Mouse (Mus musculus): ENCODE data around the gene Marco.

The Marco gene

DNA sequence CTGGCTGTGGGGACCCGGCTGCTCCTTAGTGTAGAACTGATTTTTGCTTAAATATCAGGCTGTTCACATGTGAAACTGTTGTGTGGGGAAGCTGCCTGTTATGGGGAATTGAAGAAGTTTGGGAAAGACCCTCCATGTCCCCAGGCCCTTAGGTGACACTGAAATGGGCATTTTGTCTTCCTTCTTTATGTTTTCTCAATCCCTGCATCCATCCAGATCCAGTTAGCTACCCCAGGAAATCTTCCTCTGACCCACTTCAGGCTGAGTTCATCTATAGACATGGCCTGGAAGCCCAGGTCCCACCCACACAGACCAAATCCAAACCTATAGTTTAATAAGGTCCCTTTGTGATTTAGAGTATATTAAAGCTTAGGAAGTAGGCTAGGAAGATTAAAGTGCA, at the start of gene Marco:
Marco (minus strand) TSS at position 101 of the 400 bp plus-strand sequence.
- DNase-seq (ENCODE audit: low read depth, low spot score) = no peak

DNA sequence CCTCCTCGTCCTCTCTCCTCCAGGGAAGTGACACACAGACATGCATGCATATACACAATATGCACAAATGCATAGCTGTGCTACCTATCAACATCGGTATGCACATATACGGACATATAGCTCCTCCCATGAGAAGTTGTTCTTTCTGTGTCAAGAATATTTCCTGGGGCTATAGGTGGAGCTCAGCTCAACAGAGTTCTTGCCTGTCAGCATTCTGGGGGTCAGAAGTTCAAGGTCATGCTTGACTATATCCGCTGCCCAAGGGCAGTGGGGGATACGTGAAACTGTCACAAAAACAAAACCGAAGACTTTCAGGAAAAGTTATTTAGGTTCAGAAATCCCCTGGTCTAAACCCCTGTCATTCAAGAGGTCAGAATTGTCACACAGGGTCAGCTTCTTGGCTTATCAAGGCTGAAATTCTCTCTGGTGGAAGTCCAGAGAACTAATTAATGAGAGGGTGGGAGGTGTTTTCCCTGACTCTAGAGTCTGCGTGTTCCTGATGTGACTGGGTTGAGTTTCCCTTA, 34.7 kb upstream of the Marco start:
- no peak for DNase-seq (ENCODE audit: low read depth, low spot score)

- DNase-seq (ENCODE audit: low read depth, low spot score) = no peak
Measured at GRCm38 (mm10) chr1:120536998-120537397, 32.2 kb upstream of the Marco start.

DNA sequence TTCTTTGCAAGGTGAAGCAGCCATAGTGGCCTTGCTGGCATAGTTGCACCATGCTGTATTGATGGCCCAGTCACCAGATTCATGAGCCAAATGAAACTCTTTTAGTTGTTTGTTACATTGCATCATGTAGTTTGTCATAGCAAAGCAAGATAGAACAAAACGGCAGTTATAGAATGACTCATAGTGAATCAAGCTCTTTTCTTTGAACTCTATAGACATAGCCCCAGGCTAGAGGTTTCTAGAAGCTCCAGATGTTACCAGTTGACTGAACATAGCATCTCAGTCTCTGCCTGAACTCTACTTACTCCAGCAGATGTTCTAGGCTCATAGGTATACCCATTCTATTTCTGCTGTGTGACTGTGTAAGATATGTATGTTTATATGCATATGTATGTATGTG, 31.1 kb upstream of the Marco start:
- DNase-seq (ENCODE audit: low read depth, low spot score) = no peak

- DNase-seq (ENCODE audit: low read depth, low spot score) = no peak
Measured at GRCm38 (mm10) chr1:120532321-120532916, 27.6 kb upstream of the Marco start.

- no peak for DNase-seq (ENCODE audit: low read depth, low spot score)
Measured at GRCm38 (mm10) chr1:120531770-120532169, 26.9 kb upstream of the Marco start.

GRCm38 (mm10) chr1:120529881-120530280, 25.1 kb upstream of the Marco start:
- DNase-seq (ENCODE audit: low read depth, low spot score) = no peak

DNA sequence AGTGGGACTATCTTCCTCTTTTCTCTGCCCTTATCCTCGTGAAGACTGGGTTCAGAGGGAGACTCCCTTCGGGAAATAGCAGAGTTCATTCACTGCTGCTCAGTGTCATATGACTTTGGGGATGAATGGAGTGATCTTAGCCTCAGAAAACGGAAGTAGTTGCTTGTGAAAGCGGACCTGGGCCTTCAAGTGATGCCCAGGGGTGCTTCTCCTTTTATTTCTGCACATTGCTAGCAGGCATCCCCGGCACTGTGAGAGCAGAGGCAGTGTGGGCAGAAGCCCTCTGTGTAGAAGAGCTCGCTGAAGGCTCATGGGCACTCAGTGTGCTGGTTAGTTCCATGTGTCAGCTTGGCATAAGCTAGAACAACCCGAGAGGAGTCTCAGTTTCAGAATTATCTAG, 12.8 kb upstream of the Marco start:
- no peak for DNase-seq (ENCODE audit: low read depth, low spot score)

DNA sequence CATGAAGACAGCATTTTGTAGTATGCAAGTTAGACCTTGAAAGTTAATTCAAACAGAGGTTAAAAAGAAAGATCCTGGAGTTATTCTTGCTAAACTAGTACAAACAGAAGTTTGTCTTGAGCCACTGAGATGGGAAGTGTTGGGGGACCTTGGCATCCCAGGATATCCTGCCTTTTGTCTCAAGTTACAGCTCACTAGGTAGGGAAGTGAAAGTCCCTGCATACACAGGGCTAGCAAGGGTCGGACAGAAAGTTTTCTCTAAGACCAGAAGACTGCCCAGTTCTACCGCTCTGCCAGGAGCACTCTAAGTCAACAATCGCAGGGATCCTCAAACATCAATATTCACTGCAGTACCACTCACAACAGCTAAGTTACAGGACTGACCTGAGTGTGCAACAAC, 5.5 kb upstream of the Marco start:
- no peak for DNase-seq (ENCODE audit: low read depth, low spot score)

- DNase-seq (ENCODE audit: low read depth, low spot score) = no peak
Measured at GRCm38 (mm10) chr1:120508976-120509375, 4.2 kb upstream of the Marco start.

GRCm38 (mm10) chr1:120504046-120504710, 646 bp downstream of the Marco start:
- no peak for DNase-seq (ENCODE audit: low read depth, low spot score)

- DNase-seq (ENCODE audit: low read depth, low spot score) = no peak
Measured at GRCm38 (mm10) chr1:120501496-120501895, 3.3 kb downstream of the Marco start.

DNA sequence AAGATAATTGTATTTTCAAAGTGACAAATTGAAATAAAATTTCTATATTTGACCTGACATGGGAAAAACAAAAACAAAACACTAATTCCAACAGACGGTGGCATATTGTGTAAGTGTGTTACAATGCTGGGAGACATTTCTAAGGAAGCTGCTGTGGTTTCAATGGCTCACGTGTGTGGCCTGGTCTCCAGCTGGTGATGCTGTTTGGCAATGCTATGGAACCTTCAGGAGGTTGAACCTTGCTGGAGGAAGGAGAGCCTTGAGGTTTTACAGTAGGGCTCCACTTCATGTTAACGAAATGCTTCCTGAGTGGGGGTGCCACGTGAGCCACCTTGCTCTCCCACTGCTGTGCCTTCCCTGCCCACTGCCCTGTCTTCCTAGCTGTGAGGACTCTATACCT, 6.8 kb downstream of the Marco start:
- no peak for DNase-seq (ENCODE audit: low read depth, low spot score)

- no peak for DNase-seq (ENCODE audit: low read depth, low spot score)
Measured at GRCm38 (mm10) chr1:120480937-120481336, 23.9 kb downstream of the Marco start.

GRCm38 (mm10) chr1:120474825-120475224, 30.0 kb downstream of the Marco start:
- DNase-seq (ENCODE audit: low read depth, low spot score) = no peak

GRCm38 (mm10) chr1:120468891-120469290, 35.9 kb downstream of the Marco start:
- DNase-seq (ENCODE audit: low read depth, low spot score) = peak; percentile 45

GRCm38 (mm10) chr1:120467323-120467722, 37.5 kb downstream of the Marco start:
- no peak for DNase-seq (ENCODE audit: low read depth, low spot score)

GRCm38 (mm10) chr1:120466751-120467150, 38.1 kb downstream of the Marco start:
- DNase-seq (ENCODE audit: low read depth, low spot score) = no peak

GRCm38 (mm10) chr1:120459032-120459431, 45.8 kb downstream of the Marco start:
- DNase-seq (ENCODE audit: low read depth, low spot score) = no peak

DNA sequence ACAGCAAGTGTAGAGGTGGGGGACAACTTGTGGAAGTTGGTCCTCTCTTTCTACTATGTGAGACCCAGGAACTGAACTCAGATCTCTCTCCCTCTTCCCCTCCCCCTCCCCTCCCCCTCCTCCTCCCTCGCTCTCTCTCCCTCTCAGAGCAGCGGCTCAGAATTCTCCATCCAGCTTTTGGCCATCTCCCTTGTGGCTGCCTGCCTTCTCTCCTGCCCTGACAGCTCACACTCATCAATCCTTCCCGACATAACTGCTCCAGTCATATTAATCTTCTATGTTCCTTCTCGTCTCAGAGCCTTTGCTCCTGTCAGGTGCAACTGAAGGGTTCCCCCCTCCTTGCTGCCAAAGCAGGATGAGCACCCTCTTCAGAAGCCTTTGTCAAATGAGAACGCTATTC, 46.3 kb downstream of the Marco start:
- DNase-seq (ENCODE audit: low read depth, low spot score) = no peak

GRCm38 (mm10) chr1:120451486-120452270, 53.1 kb downstream of the Marco start:
- no peak for DNase-seq (ENCODE audit: low read depth, low spot score)

DNA sequence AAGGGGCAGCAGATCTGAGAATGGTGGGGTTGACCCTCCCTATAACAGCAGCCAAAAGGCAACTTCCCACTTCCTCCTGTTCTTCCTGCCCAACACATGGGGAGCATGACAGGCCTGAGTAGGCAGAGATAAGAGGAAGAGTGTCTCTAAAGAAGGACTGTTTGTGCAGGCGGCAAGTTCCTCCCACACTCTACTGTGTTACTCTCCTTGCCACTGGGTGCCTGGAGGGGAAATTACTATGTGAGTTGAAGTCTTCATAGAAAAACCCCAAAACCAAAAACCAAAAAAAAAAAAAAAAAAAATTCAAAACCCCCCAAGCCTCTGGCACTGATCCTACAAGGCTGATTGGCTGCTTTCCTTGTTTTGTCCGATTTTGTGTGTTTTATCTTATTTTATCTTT, 55.2 kb downstream of the Marco start:
- DNase-seq (ENCODE audit: low read depth, low spot score) = no peak

GRCm38 (mm10) chr1:120443228-120443639, 61.6 kb downstream of the Marco start:
- no peak for DNase-seq (ENCODE audit: low read depth, low spot score)
